Comparison of ENCODE assay signal across 11 mouse cellular contexts in the genomic region with DNA sequence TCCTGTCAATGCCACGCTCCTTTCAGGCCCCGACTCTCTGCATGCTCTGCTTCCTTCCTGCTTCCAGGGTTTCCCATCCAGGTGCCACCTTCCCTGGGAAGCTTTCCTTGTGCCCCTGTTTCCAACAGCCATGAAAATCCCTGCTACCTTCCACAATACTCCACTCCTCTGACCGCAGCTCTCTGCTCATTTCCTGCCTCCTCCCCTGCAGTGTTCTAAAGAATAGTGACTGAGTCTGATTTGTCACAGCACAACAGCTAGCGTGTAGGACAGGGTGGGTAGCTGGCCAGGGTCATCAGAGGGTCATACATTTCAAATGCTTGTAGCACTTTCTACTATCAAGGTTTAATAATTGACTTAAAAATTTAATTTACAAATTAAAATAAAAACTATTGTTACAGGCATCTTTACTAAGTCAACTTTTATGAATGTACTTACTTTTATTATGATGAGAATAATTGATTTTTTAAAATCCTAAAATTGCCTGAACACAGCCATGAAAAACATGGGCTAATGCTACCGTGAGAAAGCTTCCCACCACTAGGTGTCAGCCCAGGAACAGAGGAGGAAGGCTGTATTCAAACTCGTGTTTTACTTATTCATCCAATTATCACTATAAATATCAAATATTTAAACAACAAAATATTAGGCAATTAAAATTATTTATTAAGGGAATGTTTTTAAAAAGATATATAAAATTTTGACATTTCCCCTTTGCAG.
A peak's percentile ranks its signal among the peaks of the same experiment; 100 is the strongest.
DNase-seq lines count a peak whose midpoint lies in the region; ATAC-seq lines count a peak whose summit lies in the region.
"Had no signal": no experiment of that assay in that cellular context is flagged by ENCODE, and none has a peak within 500 bp of the region (broad histone marks: within the 10 kb centered on the region; RNA-seq: fewer than 3 reads in every experiment).

No protein-coding gene starts in this region.

- H3K4me2 ChIP-seq in limb, embryonic 11.5 days (ENCODE audit: low read depth, severe bottlenecking): no peak overlapping the region
- H3K4me2 ChIP-seq: limb, embryonic 15.5 days; stomach, embryonic 15.5 days had no signal

- no peaks in the 10 kb centered on the region for H3K27me3 ChIP-seq in limb, embryonic 11.5 days (ENCODE audit: control insufficient read depth, insufficient read depth, low read length)
- no peaks in the 10 kb centered on the region for H3K27me3 ChIP-seq in limb, embryonic 10.5 days (ENCODE audit: low read depth, poor library complexity, severe bottlenecking)
- H3K27me3 ChIP-seq: limb, embryonic 15.5 days; stomach, embryonic 15.5 days had no signal

- H3K9me3 ChIP-seq in limb, embryonic 11.5 days (ENCODE audit: control insufficient read depth, low read length): no peaks in the 10 kb centered on the region
- H3K9me3 ChIP-seq in limb, embryonic 10.5 days (replicated peaks): no peaks in the 10 kb centered on the region
- H3K9me3 ChIP-seq: limb, embryonic 15.5 days; stomach, embryonic 15.5 days had no signal

- no peaks in the 10 kb centered on the region; the same call in 1 of the 2 replicates for H3K4me1 ChIP-seq in limb, embryonic 11.5 days (ENCODE audit: control insufficient read depth, insufficient read depth, low read length)
- peaks cover 21% of the 10 kb centered on the region for H3K4me1 ChIP-seq in limb, embryonic 10.5 days
- H3K4me1 ChIP-seq: limb, embryonic 15.5 days; stomach, embryonic 15.5 days had no signal

- H3K4me3 ChIP-seq in limb, embryonic 11.5 days (ENCODE audit: low read depth, low read length): no peak overlapping the region
- H3K4me3 ChIP-seq in limb, embryonic 10.5 days: no peak overlapping the region
- H3K4me3 ChIP-seq: erythroblast, embryonic 14.5 days; limb, embryonic 15.5 days; stomach, embryonic 15.5 days had no signal

- ATAC-seq in CD4-positive, CD25-positive, alpha-beta regulatory T cell, adult 4 months: no peak
- ATAC-seq in limb, embryonic 11.5 days (ENCODE audit: insufficient number of reproducible peaks, low FRiP score, low TSS enrichment, low read depth): no peak

- no peak overlapping the region for H3K27ac ChIP-seq in limb, embryonic 11.5 days (replicated peaks; ENCODE audit: low read depth, low read length)
- no peak overlapping the region for H3K27ac ChIP-seq in limb, embryonic 10.5 days
- H3K27ac ChIP-seq: limb, embryonic 15.5 days; stomach, embryonic 15.5 days had no signal

- peak; percentile 51 for DNase-seq in CD4-positive, CD25-positive, alpha-beta regulatory T cell, adult 2 months (ENCODE audit: low read depth, low spot score)
- peak; percentile 74 for DNase-seq in limb, embryonic 11.5 days (ENCODE audit: low spot score)
- DNase-seq in limb, embryonic 10.5 days (ENCODE audit: low spot score): no peak
- DNase-seq in adipocyte (ENCODE audit: low spot score): peak; percentile 76
- DNase-seq in fibroblast of lung, adult 2 months (ENCODE audit: low read depth): peak; percentile 9
- DNase-seq in kidney, postnatal 4 days: peak; percentile 75 to 77
- peak; percentile 66 for DNase-seq in retina, postnatal 1 day

- H3K36me3 ChIP-seq in limb, embryonic 11.5 days (ENCODE audit: control insufficient read depth, insufficient read depth, low read length): no peaks in the 10 kb centered on the region
- H3K36me3 ChIP-seq in limb, embryonic 10.5 days: no peaks in the 10 kb centered on the region; the same call in 1 of the 2 replicates
- H3K36me3 ChIP-seq: limb, embryonic 15.5 days; stomach, embryonic 15.5 days had no signal

- H3K9ac ChIP-seq in limb, embryonic 11.5 days (ENCODE audit: low read length): no peak overlapping the region
- H3K9ac ChIP-seq: limb, embryonic 15.5 days; stomach, embryonic 15.5 days had no signal

- 32% methylated on average over 6 of the region's 6 CpGs for WGBS in limb, embryonic 11.5 days
- 32% methylated on average over 6 of the region's 6 CpGs for WGBS in limb, embryonic 10.5 days
